Mouse (Mus musculus) thymus, adult 2 months (tissue): ENCODE measurements around the gene Cntnap2.

Experiments
- CTCF ChIP-seq: fragments of 200-500 bp; IDR thresholded peaks from 2 replicates; pipeline ENCODE4 v1.5.1; 2012; ENCODE audit warnings: mild to moderate bottlenecking, control low read depth, low read length, moderate library complexity, borderline replicate concordance; ENCODE audit not compliant: control insufficient read depth, poor library complexity, insufficient read depth; ENCODE audit errors: extremely low read depth
- POLR2A ChIP-seq: fragments of 200-500 bp; IDR thresholded peaks from 2 replicates; pipeline ENCODE4 v1.6.1; 2012; ENCODE audit warnings: mild to moderate bottlenecking, low read length, control low read depth, moderate library complexity; ENCODE audit not compliant: control insufficient read depth, poor library complexity, insufficient read depth; ENCODE audit errors: extremely low read depth

DNA sequence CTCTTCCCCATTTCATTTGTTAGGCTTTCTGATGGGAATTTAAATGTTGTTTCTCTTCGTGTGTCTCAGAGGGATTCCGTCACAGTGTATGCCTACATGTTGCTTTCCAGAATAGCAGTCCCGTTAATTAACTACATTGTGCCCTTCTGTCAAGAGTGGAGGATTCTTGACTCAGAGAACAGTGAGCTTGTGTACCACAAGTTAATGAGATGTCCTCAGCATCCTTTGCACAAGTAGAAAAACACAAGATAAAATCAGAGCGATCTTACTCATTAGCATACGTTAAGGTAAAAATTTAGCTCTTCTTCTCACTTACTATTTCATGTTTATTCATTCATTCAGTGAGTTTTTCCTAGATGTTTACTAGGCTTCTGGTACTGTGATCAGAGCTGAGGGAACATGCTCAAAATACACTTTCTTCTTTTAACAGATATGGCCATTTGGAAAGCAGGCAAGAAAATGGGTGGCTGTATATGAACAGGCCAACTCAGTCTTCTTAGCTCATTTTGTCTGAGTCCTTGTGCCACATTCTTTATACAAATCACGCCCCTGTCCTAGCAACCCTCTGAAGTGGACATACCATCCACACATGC is 1936.9 kb downstream of the Cntnap2 start:
- TF ChIP-seq POLR2A (no peak), CTCF (no peak)
